Mouse (Mus musculus) A20 (cell line): Measurements from ENCODE around the gene Grtp1.

Experiments
- DNase-seq: peaks from one replicate; pipeline ENCODE4 v3.0.0-alpha.2; 2011; ENCODE audit warnings: low read depth, low spot score

The Grtp1 gene

DNA sequence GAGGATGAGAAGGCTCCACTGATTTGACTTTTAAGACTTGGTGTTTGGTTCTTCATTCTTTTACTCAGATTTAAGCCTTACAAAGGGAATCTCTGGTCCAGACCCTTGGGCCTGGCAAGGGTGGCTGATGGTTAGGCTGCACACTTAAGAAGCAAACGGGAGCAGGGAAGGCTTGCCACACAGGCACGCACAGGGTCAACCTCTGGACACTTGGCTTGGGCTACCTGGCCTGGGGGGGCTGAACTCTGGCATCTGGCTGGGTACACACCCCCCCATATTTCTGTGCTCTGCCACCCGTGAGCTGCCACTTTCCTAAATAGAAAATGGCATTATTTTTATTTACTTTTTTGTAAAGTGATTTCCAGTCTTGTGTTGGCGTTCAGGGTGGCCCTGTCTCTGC, 25.6 kb downstream of the Grtp1 start:
- DNase-seq = no peak

DNA sequence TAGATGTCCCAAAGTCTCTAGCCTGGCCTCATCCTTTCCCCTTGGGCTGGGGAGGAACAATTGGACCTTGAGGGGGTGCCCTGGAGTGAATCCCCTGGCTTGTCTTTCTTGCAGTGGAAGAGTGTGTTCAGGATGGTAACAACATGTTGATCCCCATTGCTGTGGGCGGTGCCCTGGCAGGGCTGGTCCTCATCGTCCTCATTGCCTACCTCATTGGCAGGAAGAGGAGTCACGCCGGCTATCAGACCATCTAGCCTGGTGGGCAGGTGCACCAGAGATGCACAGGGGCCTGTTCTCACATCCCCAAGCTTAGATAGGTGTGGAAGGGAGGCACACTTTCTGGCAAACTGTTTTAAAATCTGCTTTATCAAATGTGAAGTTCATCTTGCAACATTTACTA, 26.1 kb downstream of the Grtp1 start:
- DNase-seq = no peak

DNA sequence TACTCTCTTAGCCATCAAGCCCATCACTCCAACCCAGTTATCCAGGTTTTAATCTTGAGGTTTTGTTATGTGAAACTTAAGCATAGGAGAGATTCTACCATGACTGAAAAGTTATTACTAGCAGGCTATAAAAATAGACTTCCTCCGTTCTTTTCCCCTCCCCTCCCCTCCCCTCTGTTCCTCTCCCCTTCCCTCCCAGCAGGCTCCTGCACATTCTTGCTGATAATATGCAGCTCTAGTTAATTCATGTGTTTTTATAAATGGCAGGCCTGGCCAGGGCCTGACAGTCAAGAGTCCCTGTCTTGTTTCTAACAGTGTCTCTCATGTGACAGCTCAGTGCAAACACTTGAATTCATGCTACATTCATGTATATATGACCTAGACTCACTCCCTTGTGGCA, 29.9 kb downstream of the Grtp1 start:
- DNase-seq = no peak

DNA sequence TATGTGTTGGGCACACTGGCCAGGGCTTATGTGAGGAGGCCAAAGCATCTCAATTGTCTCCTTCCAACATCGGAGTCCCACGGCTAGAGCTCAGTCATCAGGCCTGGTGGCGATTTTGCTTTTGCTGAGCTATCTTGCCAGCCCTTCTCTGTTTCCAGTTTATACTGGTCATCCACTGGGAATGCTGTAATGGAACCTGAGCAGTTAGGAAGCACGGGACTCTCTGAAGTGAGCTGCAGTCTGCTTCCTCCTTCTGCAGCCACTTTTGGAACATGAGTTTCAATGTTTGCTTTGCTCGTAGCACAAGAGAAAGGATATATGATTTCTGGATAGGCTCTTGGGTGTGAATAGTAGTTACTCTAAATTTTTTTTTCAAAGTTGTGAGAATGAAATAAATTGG, 36.1 kb downstream of the Grtp1 start:
- no peak for DNase-seq

DNA sequence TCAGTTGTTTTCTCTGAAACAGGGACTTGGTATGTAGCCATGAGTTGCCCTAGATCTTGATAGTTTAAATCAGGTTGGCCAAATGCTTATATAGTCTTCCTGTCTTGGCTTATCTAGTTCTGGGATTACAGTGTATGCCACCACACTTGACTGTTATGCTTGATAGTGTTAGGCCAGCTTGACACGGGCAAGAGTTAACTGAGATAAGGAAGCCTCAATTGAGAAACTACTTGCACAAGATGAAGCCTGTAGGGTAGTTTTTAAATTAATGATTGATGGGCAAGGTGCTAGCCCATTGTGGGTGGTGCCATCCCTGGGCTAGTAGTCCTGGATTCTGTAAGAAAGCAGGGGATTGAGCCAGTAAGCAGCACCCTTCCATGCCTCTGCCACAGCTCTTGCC, 36.9 kb downstream of the Grtp1 start:
- no peak for DNase-seq

DNA sequence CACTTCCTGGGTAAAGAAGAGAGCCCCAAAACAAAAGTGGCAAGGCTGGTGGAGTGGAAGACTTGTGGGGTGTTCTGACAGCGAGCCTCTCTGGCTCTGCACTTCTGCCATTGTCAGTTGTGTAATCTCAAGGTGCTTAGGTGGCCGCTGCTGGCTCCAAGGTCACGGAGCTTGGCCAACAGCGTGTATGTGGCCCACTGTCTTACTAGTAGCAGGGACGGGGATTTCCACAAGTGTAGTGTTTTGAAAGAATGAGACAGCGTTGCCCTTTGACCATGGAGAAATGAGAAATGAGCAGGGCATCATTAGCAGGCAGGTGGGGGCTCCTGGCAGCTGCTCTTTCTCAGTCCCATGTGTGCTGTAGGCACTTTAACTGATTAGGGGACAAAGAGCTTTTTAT, 38.3 kb downstream of the Grtp1 start:
- DNase-seq = no peak

DNA sequence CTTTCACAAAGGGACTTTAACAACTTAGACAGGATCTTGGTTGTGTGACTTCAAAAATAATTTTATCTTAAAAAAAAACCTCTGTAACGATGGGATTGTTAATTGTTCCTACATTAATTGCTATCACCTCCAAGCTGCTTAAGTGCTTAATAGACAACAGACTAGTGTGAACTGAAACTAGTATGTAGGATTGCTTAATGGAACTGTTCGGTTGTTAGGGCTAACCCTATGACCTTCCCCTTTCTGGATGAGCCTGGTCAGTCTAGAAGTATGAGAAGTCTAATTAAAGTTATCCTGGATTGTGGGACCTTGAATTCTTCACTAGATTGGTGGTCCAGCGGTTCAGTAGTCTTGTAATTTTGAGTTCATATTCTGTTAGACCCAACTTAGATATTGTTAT, 39.7 kb downstream of the Grtp1 start:
- DNase-seq = no peak

DNA sequence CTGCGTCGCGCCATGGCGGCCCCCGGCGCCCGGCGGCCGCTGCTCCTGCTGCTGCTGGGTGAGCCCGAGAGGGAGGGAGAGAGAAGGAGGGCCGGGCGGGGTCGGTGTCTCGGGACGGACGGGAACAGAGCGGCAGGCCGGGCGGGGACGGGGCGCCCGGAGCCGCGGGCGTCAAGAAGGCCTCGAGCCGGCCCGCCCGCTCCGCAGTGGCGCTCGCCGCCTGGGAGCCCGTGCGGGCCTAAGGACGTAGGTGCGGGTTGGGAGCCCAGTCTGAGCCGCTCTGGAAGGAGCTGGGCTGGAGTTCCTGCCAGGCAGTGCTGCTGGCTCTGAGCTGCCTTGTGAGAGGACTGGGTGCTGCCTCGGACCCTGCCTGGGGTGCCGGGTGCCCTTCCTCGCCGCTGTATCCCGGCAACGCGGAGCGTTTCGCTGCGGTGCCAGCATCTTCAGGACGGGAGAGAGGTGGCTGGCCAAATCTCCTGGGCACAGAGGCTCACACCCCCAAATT, 41.0 kb downstream of the Grtp1 start:
- DNase-seq = peak; percentile 41

DNA sequence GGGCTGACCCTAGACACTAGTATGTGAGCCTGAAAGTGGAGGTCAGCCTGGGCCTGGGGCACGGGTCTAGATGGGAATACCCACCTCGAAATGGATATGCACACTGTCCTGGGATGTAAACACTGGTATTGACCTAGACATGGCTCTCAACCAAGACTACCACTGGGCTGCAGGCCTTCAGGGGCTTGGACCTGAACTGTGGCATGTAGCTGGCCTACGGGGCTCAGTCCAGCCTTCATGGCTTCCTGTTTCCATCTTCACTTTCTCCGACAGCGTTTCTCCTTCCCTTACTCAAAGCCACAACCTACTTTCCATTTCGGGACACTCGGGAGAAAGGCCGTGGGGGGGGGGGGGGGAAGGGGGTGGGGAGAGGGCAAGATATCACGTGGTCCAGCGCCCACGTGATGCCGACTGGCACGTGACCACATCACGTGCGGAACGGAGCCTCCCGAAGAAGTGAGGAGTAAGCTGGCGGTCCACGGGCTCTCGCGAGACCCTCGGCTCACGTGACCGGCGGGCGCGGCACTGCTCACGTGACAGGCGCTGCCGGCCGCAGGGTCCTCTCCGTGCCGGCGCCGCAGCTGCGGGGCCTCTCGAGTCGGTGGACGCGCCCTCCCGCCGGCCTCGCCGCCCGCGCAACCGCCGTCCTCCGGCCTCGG, 41.6 kb downstream of the Grtp1 start, which contains the start of gene Lamp1:
TSS of gene Lamp1 (plus strand) at position 444 of the 659 bp plus-strand sequence.
- DNase-seq = peak; percentile 99

DNA sequence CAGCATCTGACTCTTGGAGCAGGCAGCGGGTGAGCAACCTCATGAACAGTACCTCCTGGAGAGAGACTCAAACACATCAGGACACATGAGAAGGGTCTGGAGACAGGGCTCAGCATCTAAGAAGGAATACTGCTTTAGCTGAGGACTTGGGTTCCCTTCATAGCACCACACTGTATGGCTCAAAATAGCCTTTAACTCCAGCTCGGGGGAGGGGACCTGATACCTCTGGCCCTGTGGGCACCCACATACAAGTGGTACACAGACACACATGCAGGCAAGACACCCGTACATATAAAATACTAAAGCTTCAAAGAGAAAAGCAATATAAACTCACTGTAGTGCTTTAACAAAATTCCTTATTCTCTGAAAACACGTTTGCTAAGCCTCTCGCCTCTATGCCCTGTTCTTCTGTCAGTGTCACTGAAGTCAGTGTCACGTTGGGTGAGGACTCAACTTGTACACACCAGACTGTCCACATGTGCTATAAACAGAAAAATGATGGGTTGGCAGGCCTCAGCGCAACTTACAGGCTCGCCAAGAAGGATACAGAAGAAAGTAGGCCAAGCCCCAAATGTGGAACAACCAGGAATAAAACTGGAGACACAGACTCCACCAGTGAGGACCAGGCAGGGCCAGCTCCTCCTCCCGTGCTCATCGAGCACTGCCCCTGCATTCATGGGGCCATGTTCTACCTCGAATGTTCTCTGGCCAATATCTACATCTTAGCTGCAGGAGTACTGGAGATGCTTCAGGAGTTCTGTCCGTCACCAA, 43.9 kb downstream of the Grtp1 start:
- no peak for DNase-seq

DNA sequence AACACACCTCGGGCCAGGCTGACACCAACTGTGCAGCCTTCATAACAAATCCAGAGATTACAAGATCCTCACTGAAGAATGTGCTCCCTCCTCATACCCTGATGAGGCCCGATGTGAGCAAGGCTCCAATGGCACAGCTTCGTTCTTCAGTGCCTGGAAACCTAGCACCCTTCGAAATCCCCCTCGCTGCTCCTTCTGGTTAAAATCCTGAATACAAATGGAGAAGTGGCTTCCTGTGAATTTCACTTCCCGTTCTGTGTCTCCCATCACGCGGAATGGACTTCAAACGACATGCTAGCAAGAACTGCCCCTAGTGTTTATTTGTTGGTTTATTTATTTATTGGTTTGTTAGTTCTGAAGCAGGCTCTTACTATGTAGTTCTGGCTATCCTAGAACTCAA, 45.1 kb downstream of the Grtp1 start:
- DNase-seq = peak; percentile 35

DNA sequence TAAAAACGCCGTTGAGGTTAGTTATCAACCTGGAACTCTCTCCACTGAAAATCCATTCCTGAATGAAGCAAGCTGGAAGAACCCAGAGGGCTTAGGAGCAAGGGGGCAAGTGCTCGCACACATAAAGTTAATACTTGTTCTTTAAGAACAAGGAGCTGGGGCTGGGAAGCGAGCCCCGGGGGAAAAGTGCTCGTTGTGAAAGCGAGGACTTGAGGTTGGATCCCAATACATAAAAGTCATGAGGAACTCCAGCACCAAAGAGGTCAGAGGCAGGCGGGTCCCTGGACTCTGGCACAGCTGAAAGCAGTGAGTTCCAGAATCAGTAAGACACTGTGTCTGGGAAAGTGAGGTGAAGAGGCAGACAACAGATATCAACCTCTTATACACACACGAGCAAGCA, 46.3 kb downstream of the Grtp1 start:
- no peak for DNase-seq

DNA sequence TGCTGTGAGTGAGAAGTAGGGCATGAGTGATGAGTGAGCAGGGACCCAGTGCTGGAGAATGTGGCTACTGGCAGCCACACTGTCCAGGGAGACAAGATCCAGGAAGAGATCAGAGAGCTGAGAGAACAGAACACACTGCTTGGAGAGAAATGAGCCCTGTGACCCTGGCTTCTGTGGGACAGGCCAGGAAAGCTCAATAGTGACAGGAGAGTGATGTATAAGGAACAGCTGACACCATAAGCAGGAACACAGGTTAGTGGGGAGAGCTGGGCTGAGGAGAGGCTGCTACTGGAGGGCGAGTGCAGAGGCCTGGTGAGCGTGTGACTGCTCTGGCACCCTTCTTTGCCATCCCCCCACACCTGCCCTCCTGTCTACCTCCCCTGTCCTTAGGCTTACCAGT, 49.5 kb downstream of the Grtp1 start:
- no peak for DNase-seq

DNA sequence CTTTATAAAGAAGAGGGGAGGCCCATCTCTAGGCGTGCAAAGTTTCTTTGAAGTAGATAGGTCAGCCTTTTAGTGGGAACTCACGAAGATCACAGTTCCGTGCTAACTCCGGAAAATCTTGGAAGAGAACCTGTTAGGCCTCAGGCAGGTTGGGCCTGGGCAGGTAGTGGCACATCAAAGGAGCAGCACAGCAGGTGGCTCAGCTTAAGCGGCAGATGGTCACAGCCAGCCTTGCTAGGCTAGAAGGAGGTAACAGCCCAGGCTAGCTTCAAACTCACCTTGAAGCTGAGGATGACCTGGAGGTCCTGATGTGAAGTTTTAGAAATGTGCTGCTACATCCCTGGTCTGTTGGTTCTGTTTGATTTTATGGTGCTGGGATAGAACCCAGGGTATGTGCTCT, 50.6 kb downstream of the Grtp1 start:
- DNase-seq = no peak

DNA sequence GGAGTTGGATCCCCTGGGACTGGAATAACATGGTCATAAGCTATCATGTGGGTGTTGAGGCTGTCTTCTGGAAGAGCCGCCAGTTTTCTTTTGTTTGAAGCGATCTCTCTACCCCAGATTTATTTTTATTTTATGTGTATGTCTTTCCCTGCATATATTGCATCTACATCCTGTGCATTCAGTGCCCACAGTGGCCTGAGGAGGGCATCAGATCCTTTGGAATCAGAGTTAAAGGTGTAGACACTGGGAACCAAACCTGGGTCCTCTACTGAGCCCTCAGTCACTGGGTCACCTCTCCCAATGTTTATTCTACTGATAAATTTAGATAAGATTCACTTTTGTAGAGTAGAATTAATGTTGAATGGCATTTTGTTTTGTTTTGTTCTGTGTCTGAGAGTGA, 51.1 kb downstream of the Grtp1 start:
- no peak for DNase-seq

DNA sequence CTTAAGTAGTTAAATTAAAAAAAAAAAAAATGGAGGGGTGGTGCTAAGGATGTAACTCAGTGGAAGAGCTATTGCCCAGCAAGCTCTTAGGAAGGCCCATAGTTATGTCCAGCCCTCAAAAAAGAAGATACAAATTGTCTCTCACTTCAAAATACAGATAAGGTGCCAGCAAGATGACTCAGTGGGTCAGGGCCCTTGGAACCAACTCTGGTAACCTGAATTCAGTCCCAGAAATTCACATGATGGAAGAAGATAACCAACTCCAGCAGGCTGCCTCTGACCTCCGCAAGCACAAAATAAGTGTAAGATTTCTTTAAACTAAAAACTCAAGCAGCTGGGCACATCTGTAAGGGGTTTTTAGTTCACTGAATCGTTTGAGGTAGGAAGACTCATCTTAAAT, 51.9 kb downstream of the Grtp1 start:
- no peak for DNase-seq

DNA sequence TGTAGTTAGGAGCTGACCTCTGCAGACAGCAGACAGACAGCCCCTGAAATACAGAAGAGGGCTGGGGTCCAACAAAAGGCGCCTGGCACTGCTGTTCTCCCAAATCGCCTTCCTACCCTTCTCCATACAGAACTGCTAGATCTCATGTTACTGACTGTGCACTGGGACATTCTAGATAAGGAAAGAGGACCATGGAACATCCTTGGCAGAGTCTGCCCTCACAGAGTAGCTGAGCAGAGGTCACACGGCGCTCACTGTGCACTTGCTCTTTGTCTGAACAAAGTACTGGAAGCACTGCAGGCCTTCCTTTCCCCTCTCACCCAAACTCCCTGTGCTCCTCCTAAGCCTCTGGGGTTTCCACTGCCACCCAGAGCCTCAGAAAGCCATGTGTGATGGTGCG, 58.7 kb downstream of the Grtp1 start:
- DNase-seq = no peak

DNA sequence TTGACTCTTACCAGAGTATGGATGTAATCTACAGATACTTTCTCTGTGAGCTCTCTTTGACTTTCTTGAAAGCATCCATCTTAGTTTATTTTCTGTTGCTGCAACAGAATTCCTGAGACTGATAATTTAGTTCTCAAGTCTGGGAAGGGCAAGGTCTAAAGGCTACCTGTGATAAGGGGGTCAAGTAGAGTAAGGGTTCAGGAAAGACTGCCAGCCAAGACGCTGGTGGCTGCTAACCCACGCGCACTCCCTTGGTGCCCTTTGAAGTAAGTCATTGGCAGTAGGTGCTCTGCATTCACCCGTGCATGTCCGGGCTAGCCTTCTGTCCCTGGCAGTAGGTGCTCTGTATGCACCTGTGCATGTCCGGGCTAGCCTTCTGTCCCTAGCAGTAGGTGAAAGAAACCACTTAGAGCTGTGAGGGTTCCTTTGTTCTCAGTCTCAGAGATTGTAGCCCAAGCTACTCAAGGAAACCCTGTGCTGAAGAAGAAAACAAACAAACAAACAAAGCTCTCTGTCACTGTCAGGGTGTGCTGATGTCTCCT, 60.7 kb downstream of the Grtp1 start:
- DNase-seq = no peak

DNA sequence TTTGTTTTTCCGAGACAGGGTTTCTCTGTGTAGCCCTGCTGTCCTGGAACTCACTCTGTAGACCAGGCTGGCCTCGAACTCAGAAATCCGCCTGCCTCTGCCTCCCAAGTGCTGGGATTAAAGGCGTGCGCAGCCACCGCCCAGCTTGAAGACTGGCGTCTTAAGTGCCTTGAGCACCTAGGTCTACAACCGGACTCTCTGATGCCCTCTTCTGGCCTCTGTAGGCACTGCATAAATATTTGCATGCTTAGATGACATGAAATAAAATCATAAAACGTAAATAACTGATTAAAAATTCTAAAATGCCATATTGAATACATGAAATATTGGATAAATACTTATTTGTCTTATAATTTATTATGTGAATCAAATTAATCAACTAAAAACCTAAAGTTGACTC, 68.2 kb downstream of the Grtp1 start:
- DNase-seq = peak; percentile 68

DNA sequence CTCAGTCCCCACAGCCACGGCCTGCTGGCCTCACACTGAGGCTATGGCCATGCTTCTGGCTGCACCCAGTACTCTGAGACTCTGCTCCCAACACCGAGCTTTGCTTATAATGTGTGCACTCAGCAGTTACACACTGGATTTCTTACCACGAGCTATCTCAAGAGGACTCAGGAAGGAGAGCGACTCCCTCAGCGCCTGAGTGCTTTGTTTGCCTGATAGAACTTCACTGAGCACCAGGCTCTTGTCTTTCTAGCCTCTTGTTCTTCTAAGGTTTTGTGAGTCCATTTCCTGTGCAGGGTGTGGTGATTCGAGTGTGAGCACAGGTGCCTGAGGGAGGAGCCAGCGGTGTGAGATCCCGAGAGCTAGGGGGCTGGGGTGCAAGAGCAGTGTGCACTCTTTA, 75.5 kb downstream of the Grtp1 start:
- DNase-seq = no peak

DNA sequence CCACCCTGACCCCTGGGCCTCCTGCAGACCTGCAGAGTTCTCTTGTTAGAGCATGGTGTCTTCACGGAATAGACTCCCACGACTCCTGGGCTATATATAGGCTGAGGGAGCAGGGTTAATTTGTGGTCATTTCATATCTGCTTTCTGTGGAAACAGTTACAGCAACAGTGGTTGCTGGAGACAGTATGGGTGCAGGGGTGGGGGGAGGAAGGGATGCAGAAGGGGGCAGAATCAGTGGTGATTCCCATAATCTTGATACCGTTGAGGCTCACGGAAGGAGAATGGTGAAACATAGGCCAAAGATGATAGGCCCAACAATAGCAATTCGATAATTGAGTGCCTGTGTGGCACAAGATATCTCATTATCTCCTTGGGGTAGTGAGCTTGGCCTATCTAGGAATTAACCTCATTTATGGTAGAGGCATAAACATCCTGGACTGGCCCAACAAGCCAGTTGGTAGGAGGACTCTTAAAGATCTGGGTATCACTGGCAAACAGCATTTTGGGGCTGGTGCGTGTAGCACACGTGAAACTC, 77.5 kb downstream of the Grtp1 start:
- DNase-seq = no peak
